Mouse (Mus musculus): Measurements from ENCODE around the gene Coq8b. TPM values are rescaled to one million over a fixed set of nuclear protein-coding genes. Genes with fewer than 3 reads are reported as not detected.
A peak's percentile ranks its signal among the peaks of the same experiment; 100 is the strongest.

The Coq8b gene
- total RNA-seq (2014; rRNA removed) (25.0 and 26.3 TPM in 2 replicates), polyA plus RNA-seq (2015; fragmentation: Nextera tagmentation; extraction: Ambion mirVana) (16.5 and 19.1 TPM in 2 replicates)

DNA sequence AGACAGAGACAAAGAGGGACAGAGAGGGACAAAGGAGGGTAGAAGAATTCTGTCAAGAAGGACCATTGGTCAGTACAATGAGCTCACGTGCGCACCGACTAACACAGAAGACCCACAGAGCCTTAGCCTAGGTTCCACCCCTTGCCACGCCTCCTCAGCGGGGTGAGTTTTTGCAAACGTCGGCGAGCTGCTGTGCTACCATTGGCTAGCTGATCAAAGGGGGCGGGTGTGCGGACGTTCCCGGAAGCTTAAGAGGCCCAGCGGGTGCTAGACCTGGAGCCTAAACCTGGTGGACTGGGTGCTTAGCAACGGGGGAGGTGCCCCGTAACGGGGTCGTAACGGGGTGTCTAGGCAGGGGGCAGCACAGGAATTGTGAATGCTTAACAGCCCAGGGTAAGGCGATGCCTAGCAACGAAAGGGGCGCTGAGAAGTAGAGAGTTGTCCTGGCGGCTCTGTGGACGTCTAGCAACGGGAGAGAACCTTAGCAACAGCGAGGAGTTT is at the start of gene Coq8b:
Gene Coq8b (plus strand): TSS at position 243 of the 501 bp plus-strand sequence.
- TF ChIP-seq CTCF (IDR thresholded peaks at IDR 0.05; ENCODE audit: low read depth) = peak; percentile 49
- WGBS = 1% methylated on average over 25 of the region's 25 CpGs
- Histone ChIP-seq H3K27ac (ENCODE audit: low read depth, low read length) (peak within 1 kb of the TSS; percentile 81), H3K4me2 (ENCODE audit: low read depth) (peak within 1 kb of the TSS; percentile 82), H3K27me3 (ENCODE audit: insufficient read depth, low read length) (no peaks in the 10 kb centered on the region), H3K9me3 (ENCODE audit: low read length) (no peaks in the 10 kb centered on the region), H3K4me1 (ENCODE audit: insufficient read depth) (peaks cover 10% of the 10 kb centered on the region), H3K9ac (peak within 1 kb of the TSS; percentile 54), H3K4me3 (ENCODE audit: low read depth, low read length) (peak within 1 kb of the TSS; percentile 51), H3K36me3 (ENCODE audit: insufficient read depth) (peaks cover 3% of the 10 kb centered on the region; the same call in 1 of the 2 replicates)
- ATAC-seq = peak; percentile 93
- peak; percentile 95 for DNase-seq

DNA sequence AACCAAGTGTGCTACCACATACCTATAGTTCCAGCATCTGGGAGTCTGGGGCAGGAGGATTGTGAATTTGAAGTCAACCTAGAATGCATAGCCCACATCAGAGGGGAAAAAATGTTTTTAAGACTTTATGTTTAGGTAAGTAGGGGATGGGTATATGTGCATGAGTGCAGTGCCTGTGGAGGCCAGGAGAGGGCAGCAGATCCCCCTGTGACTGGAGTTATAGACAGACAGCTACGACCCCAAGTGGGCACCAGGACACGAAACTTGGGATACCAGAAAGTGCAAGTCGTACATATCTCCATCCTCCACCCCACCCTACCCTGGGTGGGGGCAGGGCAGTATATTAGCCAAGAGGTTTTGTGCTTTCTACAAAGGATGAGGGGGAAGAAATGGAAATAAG is 47.9 kb upstream of the Coq8b start:
- no peak overlapping the region for H3K27ac ChIP-seq (ENCODE audit: low read depth, low read length)
- peak; percentile 36; the same call in 1 of the 2 replicates for ATAC-seq
- H3K9ac ChIP-seq = no peak overlapping the region
- no peaks in the 10 kb centered on the region for H3K9me3 ChIP-seq (ENCODE audit: low read length)
- peak; percentile 69 for TF ChIP-seq CTCF (IDR thresholded peaks at IDR 0.05; ENCODE audit: low read depth)
- no peaks in the 10 kb centered on the region for H3K27me3 ChIP-seq (ENCODE audit: insufficient read depth, low read length)
- 69% methylated on average over 3 of the region's 3 CpGs for WGBS
- H3K36me3 ChIP-seq (ENCODE audit: insufficient read depth) = peaks cover 54% of the 10 kb centered on the region
- no peak overlapping the region for H3K4me3 ChIP-seq (ENCODE audit: low read depth, low read length)
- H3K4me2 ChIP-seq (ENCODE audit: low read depth) = no peak overlapping the region
- peak; percentile 32 for DNase-seq
- H3K4me1 ChIP-seq (ENCODE audit: insufficient read depth) = no peaks in the 10 kb centered on the region

DNA sequence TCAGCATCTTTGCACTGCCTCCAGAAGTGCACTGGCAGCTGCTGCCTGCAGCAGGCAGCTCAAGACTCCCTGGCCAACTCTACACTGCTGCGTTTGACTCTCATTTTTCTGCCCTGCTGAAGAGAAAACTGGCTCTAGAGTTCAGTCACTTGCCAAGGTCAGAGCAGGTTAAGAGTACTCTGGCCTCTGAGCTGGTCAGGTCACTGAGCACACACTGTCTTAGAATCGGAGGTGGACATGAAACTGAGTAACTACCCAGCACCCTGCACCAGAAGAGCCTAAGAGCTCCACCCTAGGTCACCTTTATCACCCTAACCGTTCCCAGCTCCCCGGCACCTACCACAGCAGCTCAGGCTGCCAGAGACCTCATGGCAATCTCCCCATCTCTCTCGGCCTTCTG is 46.8 kb upstream of the Coq8b start:
- Histone ChIP-seq H3K4me3 (ENCODE audit: low read depth, low read length) (no peak overlapping the region), H3K27me3 (ENCODE audit: insufficient read depth, low read length) (no peaks in the 10 kb centered on the region), H3K27ac (ENCODE audit: low read depth, low read length) (no peak overlapping the region), H3K9me3 (ENCODE audit: low read length) (no peaks in the 10 kb centered on the region), H3K9ac (no peak overlapping the region), H3K36me3 (ENCODE audit: insufficient read depth) (peaks cover 65% of the 10 kb centered on the region), H3K4me1 (ENCODE audit: insufficient read depth) (no peaks in the 10 kb centered on the region), H3K4me2 (ENCODE audit: low read depth) (no peak overlapping the region)
- WGBS = 95% methylated on average over 5 of the region's 5 CpGs
- DNase-seq (no peak), ATAC-seq (no peak)
- TF ChIP-seq CTCF (IDR thresholded peaks at IDR 0.05; ENCODE audit: low read depth) = no peak

DNA sequence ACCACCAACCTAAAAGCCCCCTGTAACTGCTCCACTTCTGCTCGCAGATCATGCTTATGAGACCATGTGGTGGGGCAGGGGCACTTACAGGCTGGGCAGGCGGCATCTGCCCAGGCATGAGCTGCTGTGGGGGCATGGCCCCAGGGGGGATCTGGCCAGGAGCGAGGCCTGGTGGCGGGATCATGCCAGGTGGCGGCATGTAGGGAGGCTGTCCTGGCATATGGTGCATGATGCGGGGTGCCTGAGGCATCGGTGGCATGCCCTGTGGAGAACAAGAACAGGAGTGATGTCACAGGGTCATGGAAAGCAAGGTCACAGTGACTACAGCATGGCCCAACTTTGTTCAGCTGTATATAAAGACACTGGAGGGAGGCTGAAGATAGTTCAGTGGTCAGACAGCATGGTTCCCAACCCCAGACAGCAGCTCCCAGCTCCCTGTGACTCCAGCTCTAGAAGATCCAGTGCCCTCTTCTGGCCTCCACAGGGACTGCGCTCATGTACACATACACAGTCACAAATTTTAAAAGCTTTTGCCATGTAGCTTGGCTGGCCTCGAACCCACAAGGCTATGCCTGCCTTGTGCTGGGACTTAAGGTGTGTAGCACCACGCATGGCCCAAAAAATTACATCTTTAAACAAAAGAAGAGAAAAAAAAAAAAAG is 43.4 kb upstream of the Coq8b start:
- Histone ChIP-seq H3K36me3 (ENCODE audit: insufficient read depth) (peaks cover 86% of the 10 kb centered on the region), H3K27me3 (ENCODE audit: insufficient read depth, low read length) (no peaks in the 10 kb centered on the region), H3K9me3 (ENCODE audit: low read length) (no peaks in the 10 kb centered on the region), H3K4me2 (ENCODE audit: low read depth) (no peak overlapping the region), H3K27ac (ENCODE audit: low read depth, low read length) (no peak overlapping the region), H3K9ac (no peak overlapping the region), H3K4me1 (ENCODE audit: insufficient read depth) (peaks cover under 1% of the 10 kb centered on the region; the same call in 1 of the 2 replicates), H3K4me3 (ENCODE audit: low read depth, low read length) (no peak overlapping the region)
- no peak for DNase-seq
- ATAC-seq = no peak
- TF ChIP-seq CTCF (IDR thresholded peaks at IDR 0.05; ENCODE audit: low read depth) = peak; percentile 35; the same call in 1 of the 2 replicates
- WGBS = 97% methylated on average over 10 of the region's 10 CpGs

DNA sequence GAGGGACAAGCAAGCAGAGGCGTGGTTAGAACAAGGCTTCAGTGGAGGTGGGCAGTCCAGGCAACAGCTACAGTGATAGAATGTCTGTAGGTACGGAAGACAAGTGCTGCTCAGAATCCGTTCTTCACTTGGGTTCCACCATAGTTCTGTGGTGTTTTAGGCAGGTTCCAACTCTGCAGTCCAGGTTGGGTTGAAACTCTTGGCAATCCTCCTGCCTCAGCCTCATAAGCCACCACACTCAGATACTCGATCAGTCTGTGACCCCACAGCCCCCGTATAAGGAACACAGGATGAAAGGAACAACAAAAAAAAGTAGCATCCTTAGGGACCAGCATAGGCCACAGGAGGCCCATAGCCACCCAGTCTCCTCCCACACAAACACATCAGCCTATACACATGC is 40.4 kb upstream of the Coq8b start:
- H3K9me3 ChIP-seq (ENCODE audit: low read length) = no peaks in the 10 kb centered on the region
- H3K4me3 ChIP-seq (ENCODE audit: low read depth, low read length) = no peak overlapping the region
- H3K9ac ChIP-seq = no peak overlapping the region
- TF ChIP-seq CTCF (IDR thresholded peaks at IDR 0.05; ENCODE audit: low read depth) = no peak
- no peak overlapping the region for H3K27ac ChIP-seq (ENCODE audit: low read depth, low read length)
- ATAC-seq = no peak
- peaks cover 12% of the 10 kb centered on the region for H3K4me1 ChIP-seq (ENCODE audit: insufficient read depth)
- peaks cover 59% of the 10 kb centered on the region for H3K36me3 ChIP-seq (ENCODE audit: insufficient read depth)
- H3K4me2 ChIP-seq (ENCODE audit: low read depth) = no peak overlapping the region
- no peaks in the 10 kb centered on the region for H3K27me3 ChIP-seq (ENCODE audit: insufficient read depth, low read length)
- DNase-seq = no peak
- WGBS = 89% methylated on average over 5 of the region's 5 CpGs

DNA sequence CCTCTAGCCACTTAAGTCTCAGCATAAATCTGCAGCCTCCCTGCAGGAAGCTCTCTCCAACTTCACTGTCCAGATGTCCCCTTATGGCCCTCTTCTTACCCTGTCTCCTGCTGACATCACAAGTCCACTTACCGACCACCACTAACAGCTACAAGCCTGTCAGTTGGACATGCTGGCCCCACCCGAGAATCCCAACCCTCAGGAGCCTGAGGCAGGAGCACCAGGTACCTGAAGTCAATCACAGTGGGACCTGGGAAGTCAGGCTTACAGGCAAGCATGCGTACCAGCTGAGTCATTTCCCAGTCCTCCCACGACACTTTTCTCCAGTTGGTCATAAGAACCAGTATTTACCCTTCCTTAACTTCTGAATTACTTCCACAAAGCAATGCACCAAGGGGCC is 39.1 kb upstream of the Coq8b start:
- Histone ChIP-seq H3K9me3 (ENCODE audit: low read length) (no peaks in the 10 kb centered on the region), H3K4me2 (ENCODE audit: low read depth) (no peak overlapping the region; the same call in 1 of the 2 replicates), H3K27ac (ENCODE audit: low read depth, low read length) (no peak overlapping the region), H3K4me3 (ENCODE audit: low read depth, low read length) (no peak overlapping the region), H3K9ac (no peak overlapping the region), H3K4me1 (ENCODE audit: insufficient read depth) (peaks cover 12% of the 10 kb centered on the region), H3K36me3 (ENCODE audit: insufficient read depth) (peaks cover 46% of the 10 kb centered on the region), H3K27me3 (ENCODE audit: insufficient read depth, low read length) (no peaks in the 10 kb centered on the region)
- ATAC-seq (no peak), DNase-seq (no peak)
- 91% methylated on average over 4 of the region's 4 CpGs for WGBS
- no peak for TF ChIP-seq CTCF (IDR thresholded peaks at IDR 0.05; ENCODE audit: low read depth)
